7 mouse cellular contexts compared by ENCODE assay signal in the genomic region with DNA sequence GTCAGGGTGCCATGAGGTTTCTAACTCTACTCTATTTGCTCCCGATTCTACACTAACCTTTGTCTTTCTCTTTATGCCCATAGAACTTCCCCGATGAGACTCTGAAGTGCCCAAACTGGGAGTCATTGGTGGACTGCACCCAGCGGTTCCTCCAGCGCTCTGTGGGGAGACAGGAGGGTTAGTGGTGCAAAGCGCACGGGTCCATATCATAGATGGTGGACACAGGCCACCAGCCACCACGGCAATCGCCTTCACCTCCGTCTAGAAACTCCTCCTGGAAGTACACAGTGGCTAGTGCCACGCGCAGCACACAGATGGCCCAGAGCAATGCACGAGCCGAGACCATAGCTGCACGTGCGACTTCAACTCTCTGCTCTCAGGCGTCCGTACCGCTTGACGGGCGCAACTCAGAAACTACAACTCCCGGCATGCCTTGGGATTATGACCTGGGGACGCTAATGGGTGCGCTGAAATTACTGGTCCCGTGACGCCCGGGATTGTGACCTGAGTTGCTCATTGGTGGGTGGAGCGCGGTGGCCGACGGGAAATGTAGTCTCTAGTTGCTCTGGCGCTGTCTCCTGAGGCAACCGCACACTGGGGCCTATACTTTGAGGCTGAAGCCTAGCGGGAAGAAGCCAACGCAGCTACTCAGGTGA. TPM values are rescaled to one million over a fixed set of nuclear protein-coding genes. Genes with fewer than 3 reads are reported as not detected.
A peak's percentile ranks its signal among the peaks of the same experiment; 100 is the strongest.
DNase-seq lines count a peak whose midpoint lies in the region; ATAC-seq lines count a peak whose summit lies in the region.

TSS of gene Calr3 (minus strand) at position 533 of the 656 bp plus-strand sequence.
TSS of gene 1700030K09Rik (plus strand) at position 543 of the 656 bp plus-strand sequence.

- peak; percentile 98 for ATAC-seq in embryonic facial prominence, embryonic 12.5 days (ENCODE audit: insufficient number of reproducible peaks, insufficient read depth, low FRiP score, low TSS enrichment)
- ATAC-seq in limb, embryonic 11.5 days (ENCODE audit: insufficient number of reproducible peaks, low FRiP score, low TSS enrichment, low read depth), result peak; percentile 99
- ATAC-seq in midbrain, embryonic 14.5 days (ENCODE audit: low FRiP score, low TSS enrichment), result peak; percentile 99

- peak within 1 kb of the TSS; percentile 52 for H3K4me2 ChIP-seq in embryonic facial prominence, embryonic 12.5 days (replicated peaks)
- H3K4me2 ChIP-seq in limb, embryonic 11.5 days (ENCODE audit: low read depth, severe bottlenecking), result peak within 1 kb of the TSS; percentile 59
- peak within 1 kb of the TSS; percentile 70 for H3K4me2 ChIP-seq in midbrain, embryonic 14.5 days (ENCODE audit: low read length)

- H3K9me3 ChIP-seq in embryonic facial prominence, embryonic 12.5 days, result no peaks in the 10 kb centered on the region
- no peaks in the 10 kb centered on the region for H3K9me3 ChIP-seq in limb, embryonic 11.5 days (ENCODE audit: control insufficient read depth, low read length)
- no peaks in the 10 kb centered on the region for H3K9me3 ChIP-seq in midbrain, embryonic 14.5 days (ENCODE audit: control insufficient read depth, low read length)

- WGBS in embryonic facial prominence, embryonic 12.5 days, result 6% methylated on average over 34 of the region's 34 CpGs
- 7% methylated on average over 34 of the region's 34 CpGs for WGBS in limb, embryonic 11.5 days
- 6% methylated on average over 34 of the region's 34 CpGs for WGBS in midbrain, embryonic 14.5 days

- no peaks in the 10 kb centered on the region for H3K27me3 ChIP-seq in embryonic facial prominence, embryonic 12.5 days
- H3K27me3 ChIP-seq in limb, embryonic 11.5 days (ENCODE audit: control insufficient read depth, insufficient read depth, low read length), result no peaks in the 10 kb centered on the region
- no peaks in the 10 kb centered on the region for H3K27me3 ChIP-seq in midbrain, embryonic 14.5 days (ENCODE audit: control insufficient read depth, insufficient read depth, low read length)

- H3K4me3 ChIP-seq in embryonic facial prominence, embryonic 12.5 days, result peak within 1 kb of the TSS; percentile 46
- H3K4me3 ChIP-seq in limb, embryonic 11.5 days (ENCODE audit: low read depth, low read length), result peak within 1 kb of the TSS; percentile 29
- H3K4me3 ChIP-seq in midbrain, embryonic 14.5 days (replicated peaks; ENCODE audit: low read depth, low read length), result peak within 1 kb of the TSS; percentile 45

- no peak within 1 kb of the TSS for H3K27ac ChIP-seq in embryonic facial prominence, embryonic 12.5 days
- H3K27ac ChIP-seq in limb, embryonic 11.5 days (replicated peaks; ENCODE audit: low read depth, low read length), result no peak within 1 kb of the TSS
- H3K27ac ChIP-seq in midbrain, embryonic 14.5 days (replicated peaks; ENCODE audit: low read depth, low read length), result peak within 1 kb of the TSS; percentile 78

- H3K36me3 ChIP-seq in embryonic facial prominence, embryonic 12.5 days, result peaks cover 13% of the 10 kb centered on the region
- peaks cover 2% of the 10 kb centered on the region; the same call in 1 of the 2 replicates for H3K36me3 ChIP-seq in limb, embryonic 11.5 days (ENCODE audit: control insufficient read depth, insufficient read depth, low read length)
- H3K36me3 ChIP-seq in midbrain, embryonic 14.5 days (ENCODE audit: control insufficient read depth, insufficient read depth, low read length), result no peaks in the 10 kb centered on the region

- DNase-seq in adrenal gland, postnatal 25 days, result peak; percentile 96
- DNase-seq in heart, adult 11 months, result peak; percentile 100
- peak; percentile 98 for DNase-seq in kidney, adult 18-20 months
- peak; percentile 99 for DNase-seq in limb, embryonic 11.5 days (ENCODE audit: low spot score)
- peak; percentile 99 for DNase-seq in midbrain, embryonic 14.5 days
- peak; percentile 96 to 98 for DNase-seq in spleen, adult 18-20 months

- H3K9ac ChIP-seq in embryonic facial prominence, embryonic 12.5 days, result peak within 1 kb of the TSS; percentile 62
- peak within 1 kb of the TSS; percentile 62 for H3K9ac ChIP-seq in limb, embryonic 11.5 days (ENCODE audit: low read length)
- H3K9ac ChIP-seq in midbrain, embryonic 14.5 days (replicated peaks; ENCODE audit: low read length), result peak within 1 kb of the TSS; percentile 66

- H3K4me1 ChIP-seq in embryonic facial prominence, embryonic 12.5 days, result no peaks in the 10 kb centered on the region
- H3K4me1 ChIP-seq in limb, embryonic 11.5 days (ENCODE audit: control insufficient read depth, insufficient read depth, low read length), result no peaks in the 10 kb centered on the region
- H3K4me1 ChIP-seq in midbrain, embryonic 14.5 days (ENCODE audit: control insufficient read depth, insufficient read depth, low read length), result peaks cover 7% of the 10 kb centered on the region; the same call in 1 of the 2 replicates

RNA-seq across cellular contexts. Expression of gene Calr3, which starts in this region (rescaled TPM):
- 2.4 and 3.6 TPM in 2 replicates for total RNA-seq in adrenal gland, postnatal 25 days (2021)
- polyA plus RNA-seq in embryonic facial prominence, embryonic 12.5 days (2016; fragmentation: Nextera tagmentation; extraction: Ambion mirVana), result 1.4 and 1.7 TPM in 2 replicates
- 0.79 and 1.5 TPM in 2 replicates for polyA plus RNA-seq in limb, embryonic 11.5 days (2014; fragmentation: Nextera tagmentation; extraction: Ambion mirVana)
- 0.86 and 1.1 TPM in 2 replicates for polyA plus RNA-seq in midbrain, embryonic 14.5 days (2014; fragmentation: Nextera tagmentation; extraction: Ambion mirVana)

RNA-seq across cellular contexts. Expression of gene 1700030K09Rik, which starts in this region (rescaled TPM):
- total RNA-seq in adrenal gland, postnatal 25 days (2021), result 9.1 and 10.6 TPM in 2 replicates
- polyA plus RNA-seq in embryonic facial prominence, embryonic 12.5 days (2016; fragmentation: Nextera tagmentation; extraction: Ambion mirVana), result 18.7 and 19.0 TPM in 2 replicates
- 13.5 and 14.8 TPM in 2 replicates for polyA plus RNA-seq in limb, embryonic 11.5 days (2014; fragmentation: Nextera tagmentation; extraction: Ambion mirVana)
- polyA plus RNA-seq in midbrain, embryonic 14.5 days (2014; fragmentation: Nextera tagmentation; extraction: Ambion mirVana), result 12.6 and 17.0 TPM in 2 replicates
